Mouse (Mus musculus): ENCODE measurements at regions not wholly inside any gene's neighbourhood (a gene's known extent, or its start where the extent isn't known, plus 50 kb on each side); places are given as distances from the start of the nearest gene placed in this dataset.

- TF ChIP-seq CHD2 (IDR thresholded peaks at IDR 0.05; ENCODE audit: low read depth, low read length) (no peak), ZC3H11A (IDR thresholded peaks at IDR 0.05; ENCODE audit: borderline replicate concordance, low read depth, low read length) (no peak), MAFK (IDR thresholded peaks at IDR 0.05; ENCODE audit: insufficient read depth, low read depth, low read length) (no peak), HCFC1 (IDR thresholded peaks at IDR 0.05; ENCODE audit: borderline replicate concordance, insufficient read depth, low read length) (no peak), ZNF384 (IDR thresholded peaks at IDR 0.05; ENCODE audit: low read depth, low read length) (no peak)
- no peaks in the 10 kb centered on the region for H3K4me1 ChIP-seq (ENCODE audit: control insufficient read depth in 2 of 2, insufficient read depth in 2 of 2, low read length in 2 of 2, poor library complexity in 1 of 2)
- DNase-seq (ENCODE audit: low read depth, low spot score), result no peak
- H3K9ac ChIP-seq (ENCODE audit: insufficient read depth, low read depth, low read length, poor library complexity, severe bottlenecking), result no peak overlapping the region
- no peaks in the 10 kb centered on the region for H3K9me3 ChIP-seq (ENCODE audit: control insufficient read depth, insufficient read depth, low read depth, low read length)
- H3K36me3 ChIP-seq (ENCODE audit: control insufficient read depth, insufficient read depth, low read length, poor library complexity, severe bottlenecking), result no peaks in the 10 kb centered on the region
- no peak overlapping the region for H3K27ac ChIP-seq (ENCODE audit: insufficient read depth, low read depth, low read length, poor library complexity, severe bottlenecking)
- H3K4me3 ChIP-seq (ENCODE audit: insufficient read depth in 1 of 2, low read depth in 1 of 2, low read length in 2 of 2, poor library complexity in 1 of 2, severe bottlenecking in 1 of 2), result no peak overlapping the region
- in situ Hi-C loops (cut with MboI; ENCODE audit: low sequenced_read_pairs in 2 of 2, unreplicated experiment in 2 of 2), result no loop called here
Measured at GRCm38 (mm10) chr5:39311211-39311610, 434.6 kb upstream of the Clnk start.

- H3K9me3 ChIP-seq (ENCODE audit: control insufficient read depth, insufficient read depth, low read depth, low read length), result no peaks in the 10 kb centered on the region
- no peak overlapping the region for H3K27ac ChIP-seq (ENCODE audit: insufficient read depth, low read depth, low read length, poor library complexity, severe bottlenecking)
- H3K36me3 ChIP-seq (ENCODE audit: control insufficient read depth, insufficient read depth, low read length, poor library complexity, severe bottlenecking), result no peaks in the 10 kb centered on the region
- no peak overlapping the region for H3K9ac ChIP-seq (ENCODE audit: insufficient read depth, low read depth, low read length, poor library complexity, severe bottlenecking)
- DNase-seq (ENCODE audit: low read depth, low spot score), result no peak
- H3K4me1 ChIP-seq (ENCODE audit: control insufficient read depth in 2 of 2, insufficient read depth in 2 of 2, low read length in 2 of 2, poor library complexity in 1 of 2), result no peaks in the 10 kb centered on the region
- H3K4me3 ChIP-seq (ENCODE audit: insufficient read depth in 1 of 2, low read depth in 1 of 2, low read length in 2 of 2, poor library complexity in 1 of 2, severe bottlenecking in 1 of 2), result no peak overlapping the region
- TF ChIP-seq HCFC1 (IDR thresholded peaks at IDR 0.05; ENCODE audit: borderline replicate concordance, insufficient read depth, low read length) (no peak), CHD2 (IDR thresholded peaks at IDR 0.05; ENCODE audit: low read depth, low read length) (no peak), MAFK (IDR thresholded peaks at IDR 0.05; ENCODE audit: insufficient read depth, low read depth, low read length) (no peak), ZC3H11A (IDR thresholded peaks at IDR 0.05; ENCODE audit: borderline replicate concordance, low read depth, low read length) (no peak), ZNF384 (IDR thresholded peaks at IDR 0.05; ENCODE audit: low read depth, low read length) (no peak)
- in situ Hi-C loops (cut with MboI; ENCODE audit: low sequenced_read_pairs in 2 of 2, unreplicated experiment in 2 of 2), result no loop called here
Measured at GRCm38 (mm10) chr5:39305794-39306193, 429.2 kb upstream of the Clnk start.

GRCm38 (mm10) chr5:39292849-39293248 lies 416.2 kb upstream of the Clnk start:
- in situ Hi-C loops (cut with MboI; ENCODE audit: low sequenced_read_pairs in 2 of 2, unreplicated experiment in 2 of 2), result no loop called here
- no peak for TF ChIP-seq MAFK (IDR thresholded peaks at IDR 0.05; ENCODE audit: insufficient read depth, low read depth, low read length)
- H3K27ac ChIP-seq (ENCODE audit: insufficient read depth, low read depth, low read length, poor library complexity, severe bottlenecking), result no peak overlapping the region
- no peak overlapping the region for H3K9ac ChIP-seq (ENCODE audit: insufficient read depth, low read depth, low read length, poor library complexity, severe bottlenecking)
- no peak overlapping the region for H3K4me3 ChIP-seq (ENCODE audit: insufficient read depth in 1 of 2, low read depth in 1 of 2, low read length in 2 of 2, poor library complexity in 1 of 2, severe bottlenecking in 1 of 2)
- DNase-seq (ENCODE audit: low read depth, low spot score), result no peak
- H3K4me1 ChIP-seq (ENCODE audit: control insufficient read depth in 2 of 2, insufficient read depth in 2 of 2, low read length in 2 of 2, poor library complexity in 1 of 2), result no peaks in the 10 kb centered on the region
- no peaks in the 10 kb centered on the region for H3K9me3 ChIP-seq (ENCODE audit: control insufficient read depth, insufficient read depth, low read depth, low read length)
- no peaks in the 10 kb centered on the region for H3K36me3 ChIP-seq (ENCODE audit: control insufficient read depth, insufficient read depth, low read length, poor library complexity, severe bottlenecking)

GRCm38 (mm10) chr5:39281021-39281420 lies 404.4 kb upstream of the Clnk start:
- Histone ChIP-seq H3K27ac (ENCODE audit: insufficient read depth, low read depth, low read length, poor library complexity, severe bottlenecking) (no peak overlapping the region), H3K4me1 (ENCODE audit: control insufficient read depth in 2 of 2, insufficient read depth in 2 of 2, low read length in 2 of 2, poor library complexity in 1 of 2) (no peaks in the 10 kb centered on the region), H3K9me3 (ENCODE audit: control insufficient read depth, insufficient read depth, low read depth, low read length) (no peaks in the 10 kb centered on the region), H3K36me3 (ENCODE audit: control insufficient read depth, insufficient read depth, low read length, poor library complexity, severe bottlenecking) (no peaks in the 10 kb centered on the region), H3K4me3 (ENCODE audit: insufficient read depth in 1 of 2, low read depth in 1 of 2, low read length in 2 of 2, poor library complexity in 1 of 2, severe bottlenecking in 1 of 2) (no peak overlapping the region), H3K9ac (ENCODE audit: insufficient read depth, low read depth, low read length, poor library complexity, severe bottlenecking) (no peak overlapping the region)
- no peak for DNase-seq (ENCODE audit: low read depth, low spot score)
- in situ Hi-C loops (cut with MboI; ENCODE audit: low sequenced_read_pairs in 2 of 2, unreplicated experiment in 2 of 2), result no loop called here
- TF ChIP-seq ZC3H11A (IDR thresholded peaks at IDR 0.05; ENCODE audit: borderline replicate concordance, low read depth, low read length) (no peak), MAFK (IDR thresholded peaks at IDR 0.05; ENCODE audit: insufficient read depth, low read depth, low read length) (no peak)

GRCm38 (mm10) chr5:39273710-39274385 lies 397.2 kb upstream of the Clnk start:
- TF ChIP-seq MAFK (IDR thresholded peaks at IDR 0.05; ENCODE audit: insufficient read depth, low read depth, low read length) (no peak), CHD2 (IDR thresholded peaks at IDR 0.05; ENCODE audit: low read depth, low read length) (no peak), ZNF384 (IDR thresholded peaks at IDR 0.05; ENCODE audit: low read depth, low read length) (no peak), HCFC1 (IDR thresholded peaks at IDR 0.05; ENCODE audit: borderline replicate concordance, insufficient read depth, low read length) (no peak), ZC3H11A (IDR thresholded peaks at IDR 0.05; ENCODE audit: borderline replicate concordance, low read depth, low read length) (no peak)
- Histone ChIP-seq H3K36me3 (ENCODE audit: control insufficient read depth, insufficient read depth, low read length, poor library complexity, severe bottlenecking) (no peaks in the 10 kb centered on the region), H3K4me3 (ENCODE audit: insufficient read depth in 1 of 2, low read depth in 1 of 2, low read length in 2 of 2, poor library complexity in 1 of 2, severe bottlenecking in 1 of 2) (no peak overlapping the region), H3K4me1 (ENCODE audit: control insufficient read depth in 2 of 2, insufficient read depth in 2 of 2, low read length in 2 of 2, poor library complexity in 1 of 2) (no peaks in the 10 kb centered on the region), H3K9me3 (ENCODE audit: control insufficient read depth, insufficient read depth, low read depth, low read length) (no peaks in the 10 kb centered on the region), H3K9ac (ENCODE audit: insufficient read depth, low read depth, low read length, poor library complexity, severe bottlenecking) (no peak overlapping the region), H3K27ac (ENCODE audit: insufficient read depth, low read depth, low read length, poor library complexity, severe bottlenecking) (no peak overlapping the region)
- no peak for DNase-seq (ENCODE audit: low read depth, low spot score)
- in situ Hi-C loops (cut with MboI; ENCODE audit: low sequenced_read_pairs in 2 of 2, unreplicated experiment in 2 of 2), result no loop called here

All from ES-E14 (cell line).